Mouse (Mus musculus) retina, embryonic 14.5 days (tissue): Measurements from ENCODE around the gene Nsmf.

Source experiments
- DNase-seq: peaks from one replicate; pipeline ENCODE4 v3.0.0-alpha.2; 2015; ENCODE audit warnings: low spot score

The Nsmf gene

DNA sequence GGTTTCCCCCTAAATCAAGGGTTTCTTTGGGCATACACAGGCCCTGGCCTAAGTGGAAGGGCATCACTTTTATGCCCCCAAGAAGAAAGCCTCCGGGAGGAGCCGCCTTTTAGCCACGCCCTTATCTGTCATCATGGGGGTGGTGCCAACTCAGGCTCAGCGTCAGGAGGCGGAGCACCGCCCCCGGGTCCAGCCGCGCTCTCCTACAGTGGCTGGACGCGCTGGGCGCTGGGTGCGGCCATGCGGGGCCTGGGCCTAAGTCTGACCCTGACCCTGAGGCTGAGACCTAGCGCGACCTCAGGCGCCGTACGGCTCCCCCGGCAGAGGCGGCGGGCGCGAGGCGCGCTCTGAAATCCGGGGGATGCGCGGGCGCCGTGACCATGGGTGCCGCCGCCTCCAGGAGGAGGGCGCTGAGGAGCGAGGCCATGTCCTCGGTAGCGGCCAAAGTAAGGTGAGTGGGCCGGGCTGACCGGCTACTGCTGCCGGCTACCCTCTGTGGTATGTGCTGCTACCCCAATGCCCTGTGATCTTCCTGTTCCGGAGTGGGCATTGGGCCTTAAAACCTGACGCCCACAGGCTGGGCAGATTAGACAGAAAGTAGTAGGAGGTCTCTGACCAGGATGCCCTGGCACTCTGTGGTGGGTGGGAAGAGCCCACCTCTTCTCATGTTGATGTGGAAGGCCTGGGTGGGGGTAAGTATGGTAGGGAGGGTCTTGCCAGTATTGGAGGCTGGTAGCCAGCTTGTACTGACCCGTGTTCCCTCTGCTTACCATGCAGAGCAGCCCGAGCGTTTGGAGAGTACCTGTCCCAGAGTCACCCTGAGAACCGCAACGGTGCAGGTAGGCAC lies at the start of gene Nsmf:
Nsmf (plus strand) TSS at position 135 of the 847 bp plus-strand sequence.
- peak; percentile 88 for DNase-seq

GRCm38 (mm10) chr2:25006767-25007166 lies 47.4 kb upstream of the Nsmf start:
- no peak for DNase-seq

DNA sequence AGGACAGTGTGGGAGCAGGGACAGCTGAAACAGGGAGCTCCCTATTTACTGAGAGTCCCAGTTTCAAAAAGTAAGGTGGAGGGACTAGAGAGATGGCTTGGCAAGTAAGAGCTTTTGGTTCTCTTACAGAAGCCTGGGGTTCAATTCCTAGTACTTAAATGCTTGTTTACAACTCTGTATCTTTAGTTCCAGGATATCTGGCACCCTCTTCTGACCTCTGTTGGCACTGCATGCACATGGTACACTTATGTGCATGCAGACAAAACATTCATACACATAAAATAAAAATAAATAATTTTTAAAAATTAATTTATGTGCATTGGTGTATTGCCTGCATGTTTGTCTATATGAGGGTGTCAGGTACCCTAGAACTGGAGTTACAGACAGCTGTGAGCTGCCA lies 45.9 kb upstream of the Nsmf start:
- DNase-seq: no peak

GRCm38 (mm10) chr2:25022678-25023077 lies 31.5 kb upstream of the Nsmf start:
- no peak for DNase-seq

DNA sequence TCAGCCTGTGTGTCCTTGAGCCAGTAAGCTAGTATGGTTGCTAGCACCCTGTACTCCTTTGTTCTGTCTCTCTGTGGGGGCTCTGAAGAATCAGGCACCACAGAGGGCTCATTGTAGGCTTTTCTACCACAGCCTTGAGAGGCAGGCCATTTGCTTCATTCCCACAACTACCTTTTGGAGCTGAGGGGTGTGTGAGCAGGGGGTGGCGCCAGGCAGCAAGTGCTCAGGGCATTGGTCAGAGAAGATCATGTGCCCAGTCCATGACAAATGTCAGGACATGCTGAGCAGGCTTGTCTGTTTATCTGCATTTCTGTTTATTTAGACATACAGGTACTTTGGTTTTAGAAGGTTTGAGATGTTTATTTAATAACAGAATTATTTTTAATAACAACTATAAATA lies 29.0 kb upstream of the Nsmf start:
- DNase-seq: no peak

- no peak for DNase-seq
Measured at GRCm38 (mm10) chr2:25034994-25035393, 19.2 kb upstream of the Nsmf start.

DNA sequence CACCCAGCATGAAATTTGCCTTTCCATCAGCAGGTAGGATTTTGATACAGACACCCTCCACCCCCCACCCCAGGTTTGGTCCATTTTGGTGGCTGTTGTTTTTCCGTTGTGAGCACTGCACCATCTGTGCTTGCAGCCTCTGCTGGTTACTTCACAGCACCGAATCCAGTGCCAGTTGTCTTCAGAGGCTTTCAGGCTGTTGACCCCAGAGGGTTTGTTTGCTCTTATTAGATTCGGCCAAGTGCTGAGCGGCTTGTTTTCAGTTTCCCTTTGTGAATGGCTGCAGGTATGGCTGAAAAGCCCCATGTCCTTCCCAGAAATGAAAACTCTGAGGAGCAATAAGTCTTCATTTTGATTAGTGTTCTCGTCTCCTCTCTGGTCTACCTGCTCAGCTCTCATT lies 14.1 kb upstream of the Nsmf start:
- DNase-seq: no peak

- no peak for DNase-seq
Measured at GRCm38 (mm10) chr2:25050921-25051320, 3.2 kb upstream of the Nsmf start.

GRCm38 (mm10) chr2:25051450-25051849 lies 2.7 kb upstream of the Nsmf start:
- DNase-seq: no peak

DNA sequence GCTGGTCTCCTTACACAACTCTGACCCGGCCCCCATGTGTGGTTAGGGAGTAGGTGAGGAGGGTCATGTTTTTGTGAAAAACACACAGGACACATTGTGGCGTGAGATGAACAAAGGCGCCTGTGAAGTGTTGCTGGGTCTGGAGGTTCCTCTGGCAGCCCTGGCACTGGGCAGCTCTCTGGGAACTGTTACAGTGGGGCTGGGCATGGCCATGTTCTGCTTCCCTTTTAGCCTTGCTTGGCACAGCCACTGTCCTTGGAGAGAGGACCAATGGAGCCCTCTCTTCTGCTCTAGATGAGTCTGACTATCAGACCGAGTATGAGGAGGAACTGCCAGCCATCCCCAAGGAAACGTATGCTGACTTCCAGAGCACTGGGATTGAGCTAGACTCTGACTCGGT lies 1.1 kb upstream of the Nsmf start:
- no peak for DNase-seq

DNA sequence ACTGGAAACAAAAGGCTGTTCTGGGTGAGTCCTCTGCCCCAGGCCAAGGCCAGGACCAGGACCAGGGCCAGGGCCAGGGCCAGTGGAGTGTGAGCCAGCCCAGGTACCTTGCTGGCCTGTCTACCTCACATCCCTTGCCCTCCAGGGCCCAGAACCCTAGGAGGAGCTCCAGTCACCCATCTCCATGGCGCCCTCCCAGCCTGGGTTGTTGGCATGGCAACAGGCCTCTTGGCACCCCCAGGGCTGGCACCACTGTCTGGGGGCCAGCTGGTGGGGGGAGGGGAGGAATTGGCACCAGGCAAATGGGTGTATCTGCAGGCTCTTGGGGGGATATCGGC lies 882 bp downstream of the Nsmf start:
- DNase-seq: peak; percentile 10

DNA sequence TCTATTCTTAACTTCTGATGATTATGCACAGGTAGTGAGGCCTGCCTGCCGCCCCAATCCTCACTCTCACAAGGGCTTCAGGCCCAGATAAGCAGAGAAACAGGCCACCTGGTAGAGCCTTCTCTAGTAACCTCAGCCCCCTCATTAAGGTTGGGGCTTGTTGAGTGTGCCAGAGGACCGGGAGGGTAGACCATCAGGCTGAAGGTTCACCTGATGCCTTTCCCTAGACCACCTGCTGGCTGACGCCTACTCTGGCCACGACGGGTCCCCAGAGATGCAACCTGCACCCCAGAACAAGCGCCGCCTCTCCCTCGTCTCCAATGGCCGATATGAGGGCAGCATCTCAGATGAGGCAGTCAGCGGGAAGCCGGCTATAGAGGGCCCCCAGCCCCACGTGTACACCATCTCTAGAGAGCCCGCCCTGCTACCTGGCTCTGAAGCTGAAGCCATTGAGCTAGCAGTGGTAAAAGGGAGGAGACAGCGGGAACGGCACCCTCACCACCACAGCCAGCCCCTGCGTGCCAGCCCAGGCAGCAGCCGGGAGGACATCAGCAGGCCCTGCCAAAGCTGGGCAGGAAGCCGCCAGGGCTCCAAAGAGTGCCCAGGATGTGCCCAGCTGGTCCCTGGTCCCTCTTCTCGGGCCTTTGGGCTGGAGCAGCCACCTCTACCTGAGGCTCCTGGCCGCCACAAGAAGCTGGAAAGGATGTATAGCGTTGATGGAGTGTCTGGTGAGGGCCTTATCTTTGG lies 1.4 kb downstream of the Nsmf start:
- no peak for DNase-seq

DNA sequence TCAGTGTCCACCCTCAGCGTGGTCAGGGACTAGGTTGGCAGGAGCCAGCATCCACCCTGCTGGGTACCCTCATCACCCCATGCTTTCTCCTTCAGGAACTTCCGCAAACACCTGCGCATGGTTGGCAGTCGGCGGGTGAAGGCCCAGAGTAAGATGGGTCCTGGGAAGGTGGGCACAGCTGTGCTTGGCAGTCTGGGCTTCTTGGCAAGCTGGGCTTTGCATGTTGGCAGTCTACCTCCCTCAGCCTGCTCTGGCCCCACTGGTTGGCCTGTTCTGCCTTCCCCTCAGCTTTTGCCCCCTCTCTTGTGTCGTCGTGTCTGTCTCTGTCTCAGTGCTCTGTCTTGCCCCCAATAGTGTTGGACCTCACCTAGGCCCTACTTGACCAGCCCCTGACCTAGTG lies 4.8 kb downstream of the Nsmf start:
- no peak for DNase-seq

DNA sequence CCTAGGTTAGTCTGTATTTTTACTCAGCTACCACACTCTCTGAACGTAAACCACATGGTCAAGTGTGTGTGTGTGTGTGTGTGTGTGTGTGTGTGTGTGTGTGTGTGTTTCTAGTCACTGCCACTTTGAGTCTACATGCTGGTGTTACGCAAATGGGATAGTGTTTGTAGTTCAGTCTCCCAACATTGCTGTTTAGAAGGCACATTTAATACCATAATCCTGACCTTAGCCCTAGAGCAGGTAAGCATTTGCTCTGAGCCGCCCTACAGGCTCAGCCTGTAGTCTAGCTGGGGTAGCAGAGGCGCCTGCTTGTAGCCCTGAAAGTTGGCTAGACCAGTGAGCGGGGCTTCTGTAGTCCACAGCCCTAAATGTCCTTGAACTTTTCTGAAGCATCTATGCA lies 9.4 kb downstream of the Nsmf start:
- no peak for DNase-seq

DNA sequence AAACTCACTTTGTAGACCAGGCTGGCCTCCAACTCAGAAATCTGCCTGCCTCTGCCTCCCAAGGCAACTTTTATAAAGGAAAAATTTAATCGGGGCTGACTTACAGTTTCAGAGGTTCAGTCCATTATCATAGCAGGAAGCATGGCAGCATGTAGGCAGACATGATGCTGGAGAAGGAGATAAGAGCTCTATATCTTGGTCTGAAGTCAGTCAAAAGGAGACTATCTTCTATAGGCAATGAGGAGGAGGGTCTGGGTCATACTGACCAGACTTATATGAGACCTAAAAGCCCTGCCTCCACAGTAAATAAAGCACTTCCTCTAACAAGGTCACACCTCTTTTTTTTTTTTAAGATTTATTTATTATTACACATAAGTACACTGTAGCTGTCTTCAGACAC lies 10.1 kb downstream of the Nsmf start:
- no peak for DNase-seq

- DNase-seq: no peak
Measured at GRCm38 (mm10) chr2:25065537-25065936, 11.4 kb downstream of the Nsmf start.

GRCm38 (mm10) chr2:25066552-25066951 lies 12.4 kb downstream of the Nsmf start:
- DNase-seq: no peak

GRCm38 (mm10) chr2:25069537-25069936 lies 15.4 kb downstream of the Nsmf start:
- no peak for DNase-seq

GRCm38 (mm10) chr2:25072398-25072797 lies 18.2 kb downstream of the Nsmf start:
- DNase-seq: no peak

GRCm38 (mm10) chr2:25075506-25075905 lies 21.4 kb downstream of the Nsmf start:
- DNase-seq: no peak

DNA sequence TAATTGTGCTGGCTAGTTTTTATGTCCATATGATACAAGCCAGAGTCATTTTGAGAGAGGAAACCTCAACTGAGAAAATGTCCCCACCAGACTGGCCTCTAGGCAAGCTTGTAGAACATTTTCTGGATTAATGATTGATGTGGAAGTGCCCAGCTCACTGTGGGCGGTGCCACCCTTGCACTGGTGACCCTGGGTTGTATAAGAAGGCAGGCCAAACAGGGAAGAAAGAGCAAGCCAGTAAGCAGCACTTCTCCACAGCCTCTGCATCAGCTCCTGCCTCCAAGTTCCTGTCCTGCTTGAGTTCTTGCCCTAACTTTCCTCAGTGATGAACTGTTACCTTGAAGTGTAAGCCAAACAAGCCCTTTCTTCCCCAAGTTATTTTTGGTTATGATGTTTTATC lies 24.8 kb downstream of the Nsmf start:
- no peak for DNase-seq

GRCm38 (mm10) chr2:25080076-25080475 lies 25.9 kb downstream of the Nsmf start, which contains the start of gene Entpd8:
Entpd8 (plus strand) TSS chr2:25080304.
- DNase-seq: no peak

GRCm38 (mm10) chr2:25083697-25084096 lies 29.5 kb downstream of the Nsmf start:
- no peak for DNase-seq

DNA sequence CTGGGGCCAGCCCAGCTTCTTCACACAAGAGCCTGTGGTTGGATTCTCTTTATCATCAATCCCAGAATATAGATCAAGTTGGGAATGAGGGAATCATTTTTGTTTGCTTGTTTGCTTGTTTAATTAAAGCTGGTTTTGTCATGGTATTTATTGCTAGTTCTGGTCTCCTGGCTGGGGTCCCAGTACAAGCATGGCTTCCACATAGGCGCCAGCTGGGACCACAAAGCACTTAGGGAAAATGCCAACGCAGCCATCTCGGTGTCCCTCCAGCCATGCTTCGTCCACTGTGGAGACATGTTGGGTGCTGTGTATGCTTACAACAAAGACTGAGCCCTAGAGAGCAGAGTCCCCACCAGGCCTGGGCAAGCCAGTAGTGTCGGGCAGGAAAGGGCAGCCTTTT lies 31.4 kb downstream of the Nsmf start:
- no peak for DNase-seq
